Mouse (Mus musculus) effector memory CD4-positive, alpha-beta T cell, adult 7 months (primary cell): ENCODE measurements around the gene Gm12830. TPM values are rescaled to one million over a fixed set of nuclear protein-coding genes. Genes with fewer than 3 reads are reported as not detected.

Experiments
- polyA plus RNA-seq: library from polyadenylated mRNA; unstranded; fragments of 100-300 nt; shearing (Covaris generic); gene quantifications from one replicate; pipeline ENCODE4 v1.2.1, GENCODE M21; 2017

Gene Gm12830
- polyA plus RNA-seq: not detected

DNA sequence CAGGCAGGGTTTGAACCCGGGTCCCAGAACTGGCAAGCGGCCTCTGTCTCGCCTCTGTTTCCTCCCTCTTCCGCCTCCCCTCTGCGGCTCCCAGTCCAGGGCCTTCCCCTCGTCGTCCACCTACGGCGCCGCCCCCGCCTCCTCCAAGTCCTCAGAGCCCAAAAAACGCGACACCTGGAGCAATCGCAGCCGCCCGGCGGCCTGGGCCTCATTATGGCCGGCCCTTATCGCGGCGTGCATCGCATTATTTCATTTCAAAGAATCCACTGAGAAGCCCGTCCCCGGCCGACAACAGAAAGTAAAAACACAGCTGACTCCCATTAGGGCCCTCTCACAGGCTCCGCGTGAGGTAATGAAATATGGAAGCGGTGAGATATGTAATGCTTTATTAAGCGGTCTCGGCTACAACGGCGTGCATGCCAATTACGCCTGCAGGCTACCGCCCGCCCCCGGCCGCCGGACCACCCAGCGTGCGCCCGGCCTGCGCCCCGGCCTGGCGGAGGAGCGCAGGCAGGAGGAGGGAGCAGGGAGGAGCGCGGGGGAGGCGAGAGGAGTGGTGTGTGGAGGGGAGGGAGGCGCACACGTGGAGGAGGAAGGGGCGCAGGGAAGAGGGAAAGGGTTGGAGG lies at the start of gene Gm12830:
Gene Gm12830, plus strand, starts transcription at position 156 of the 626 bp plus-strand sequence.

Other genes with a start within 250 kb of the Gm12830 start
- 2.6 TPM for gene Foxd2, start 87.2 kb downstream of the Gm12830 start, polyA plus RNA-seq
- not detected for gene Foxe3, start 104.3 kb downstream of the Gm12830 start, polyA plus RNA-seq
- gene Cmpk1, start 165.5 kb downstream of the Gm12830 start, polyA plus RNA-seq: 89.1 TPM
- 0.30 TPM for gene Stil, start 178.4 kb downstream of the Gm12830 start, polyA plus RNA-seq
- not detected for gene Tal1, start 234.7 kb downstream of the Gm12830 start, polyA plus RNA-seq